Mouse (Mus musculus) gastrocnemius, adult 2 months (tissue): ENCODE data around the gene Med25. TPM values are rescaled to one million over a fixed set of nuclear protein-coding genes. Genes with fewer than 3 reads are reported as not detected.
A peak's percentile ranks its signal among the peaks of the same experiment; 100 is the strongest.

Source experiments
- DNase-seq: peaks from one replicate; pipeline ENCODE4 v3.0.0; 2022
- H3K27ac ChIP-seq: fragments of 200-600 bp; 2 replicates; pipeline ENCODE4 v1.8.1; 2022; ENCODE audit warnings: mild to moderate bottlenecking
- H3K4me3 ChIP-seq: fragments of 200-600 bp; 2 replicates; pipeline ENCODE4 v1.8.1; 2022; ENCODE audit warnings: mild to moderate bottlenecking, moderate library complexity
- CTCF ChIP-seq: fragments of 200-600 bp; IDR thresholded peaks from 2 replicates; pipeline ENCODE4 v1.8.1; 2022; ENCODE audit warnings: antibody characterized with exemption, mild to moderate bottlenecking, moderate library complexity
- intact Hi-C: fragments of 180-260 bp; cut with DNase I; formaldehyde crosslinking; loops from one replicate; pipeline ENCODE4 v1.15.1; 2025
- total RNA-seq, 2 experiments: library from RNA; stranded (reverse); gene quantifications; 2 replicates each; pipeline ENCODE4 v1.2.3; 2021

The Med25 gene
- total RNA-seq, 2 experiments from 2014 or later = 53.1 to 68.5 TPM

DNA sequence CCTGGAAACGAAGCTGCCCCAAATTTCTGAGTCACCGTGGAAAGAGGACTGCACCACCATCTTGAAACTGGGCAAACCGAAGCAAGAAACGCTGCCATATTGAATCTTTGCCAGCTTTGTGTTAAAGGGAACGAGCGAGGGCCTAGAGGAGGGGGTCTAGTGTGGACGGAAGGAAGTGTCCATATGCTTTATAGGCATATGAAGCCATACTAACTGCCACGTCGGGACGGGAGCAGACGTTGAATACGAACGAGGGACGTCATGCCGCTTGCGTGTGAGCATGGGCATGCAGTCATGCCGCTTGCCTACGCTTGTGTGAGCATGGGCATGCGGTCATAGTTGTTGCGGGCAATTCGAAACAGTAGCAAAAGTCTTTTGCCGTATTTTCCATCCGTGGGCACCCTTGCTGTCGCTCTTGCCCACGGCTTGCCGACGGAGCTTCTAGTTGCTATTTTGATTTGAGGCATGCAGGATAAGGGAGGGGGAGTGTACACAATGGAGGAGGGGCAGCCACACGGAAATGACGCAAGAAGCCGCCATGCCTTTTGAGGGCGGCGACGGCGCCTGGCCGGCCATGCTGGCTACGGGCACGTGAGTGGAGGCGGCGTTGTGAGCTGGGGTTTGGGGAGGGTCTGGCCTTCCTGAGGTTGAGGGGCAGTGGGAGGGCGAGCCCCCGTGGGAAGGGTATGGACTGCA lies 42.9 kb downstream of the Med25 start:
- Histone ChIP-seq H3K4me3 (peak overlapping the region; percentile 92), H3K27ac (peak overlapping the region; percentile 97)
- intact Hi-C loops = no loop called here
- DNase-seq = peak; percentile 95
- no peak for TF ChIP-seq CTCF

GRCm38 (mm10) chr7:44848561-44849415 lies 43.7 kb downstream of the Med25 start, which contains the start of the genes Akt1s1 and Tbc1d17:
Gene Akt1s1, plus strand, starts transcription at chr7:44848991.
Gene Tbc1d17, minus strand, starts transcription at chr7:44849079.
- no peak for TF ChIP-seq CTCF
- Histone ChIP-seq H3K4me3 (peak within 1 kb of the TSS; percentile 92), H3K27ac (peak within 1 kb of the TSS; percentile 97)
- peak; percentile 99 for DNase-seq
- intact Hi-C loops = no loop called here

GRCm38 (mm10) chr7:44847772-44848171 lies 44.7 kb downstream of the Med25 start:
- peak overlapping the region; percentile 92 for H3K4me3 ChIP-seq
- DNase-seq = no peak
- no peak for TF ChIP-seq CTCF
- H3K27ac ChIP-seq = peak overlapping the region; percentile 97
- intact Hi-C loops = no loop called here

DNA sequence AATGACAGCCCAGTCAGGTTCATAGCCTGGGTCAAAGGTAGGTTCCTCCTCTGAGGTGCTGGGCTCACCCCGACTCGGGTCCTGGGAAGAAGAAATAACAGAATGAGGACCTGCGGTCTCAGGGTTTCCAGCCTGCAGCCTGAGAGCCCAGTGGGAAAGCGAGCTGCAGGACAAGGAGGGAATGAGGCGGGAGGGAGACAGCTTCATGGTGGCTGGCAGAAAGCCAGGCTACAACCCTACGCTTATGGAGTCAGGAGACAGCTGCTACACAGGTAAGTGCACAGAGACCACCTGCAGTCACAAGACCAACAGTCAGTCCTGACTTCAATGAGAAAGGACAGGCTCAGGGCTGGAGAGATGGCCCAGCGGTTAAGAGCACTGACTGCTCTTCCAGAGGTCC lies 45.7 kb downstream of the Med25 start:
- Histone ChIP-seq H3K27ac (no peak overlapping the region), H3K4me3 (peak overlapping the region; percentile 92; the same call in 1 of the 2 replicates)
- intact Hi-C loops = no loop called here
- TF ChIP-seq CTCF = no peak
- DNase-seq = no peak

- no peak for DNase-seq
- TF ChIP-seq CTCF = no peak
- intact Hi-C loops = no loop called here
- H3K4me3 ChIP-seq = no peak overlapping the region
- H3K27ac ChIP-seq = no peak overlapping the region
Observed at GRCm38 (mm10) chr7:44845006-44845405, 47.5 kb downstream of the Med25 start.

DNA sequence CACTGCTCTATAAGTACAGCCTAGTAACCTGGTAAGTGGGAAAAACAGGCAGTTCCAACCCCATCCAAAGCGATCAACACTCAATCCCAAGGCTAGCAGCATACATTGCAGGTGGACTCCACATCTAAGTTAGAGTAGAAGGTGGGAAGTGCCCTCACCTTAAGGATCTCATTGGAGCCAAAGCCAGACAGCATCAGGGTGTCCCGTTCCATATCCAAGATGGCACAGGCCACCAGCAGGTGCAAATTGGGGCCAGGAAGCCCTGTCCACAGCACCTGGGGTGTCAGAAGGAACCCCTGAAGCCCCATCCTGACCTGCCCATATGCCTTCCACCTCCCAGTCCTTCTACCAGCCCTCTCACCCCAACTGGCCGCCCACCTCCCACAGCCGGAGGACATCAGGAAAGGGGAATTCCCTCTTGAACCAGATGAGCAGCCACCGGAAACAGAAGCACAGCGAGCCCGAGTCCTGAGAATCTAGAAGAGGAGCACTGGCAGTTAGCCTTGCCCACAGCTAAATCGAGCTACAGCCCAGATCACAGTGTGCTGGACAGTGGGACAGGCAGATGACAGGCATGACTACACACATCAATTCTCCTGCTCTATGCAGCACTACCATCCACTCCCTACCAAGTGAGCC lies 50.6 kb downstream of the Med25 start:
- TF ChIP-seq CTCF = no peak
- DNase-seq = peak; percentile 51
- peak overlapping the region; percentile 56 for H3K27ac ChIP-seq
- no peak overlapping the region for H3K4me3 ChIP-seq
- intact Hi-C loops = no loop called here

- no peak overlapping the region for H3K27ac ChIP-seq
- no peak for TF ChIP-seq CTCF
- DNase-seq = no peak
- intact Hi-C loops = no loop called here
- H3K4me3 ChIP-seq = no peak overlapping the region
Observed at GRCm38 (mm10) chr7:44840426-44840825, 52.1 kb downstream of the Med25 start.

- no peak for TF ChIP-seq CTCF
- intact Hi-C loops = no loop called here
- H3K4me3 ChIP-seq = peak overlapping the region; percentile 64
- peak overlapping the region; percentile 58 for H3K27ac ChIP-seq
- DNase-seq = peak; percentile 58
Observed at GRCm38 (mm10) chr7:44839491-44840191, 52.9 kb downstream of the Med25 start.

DNA sequence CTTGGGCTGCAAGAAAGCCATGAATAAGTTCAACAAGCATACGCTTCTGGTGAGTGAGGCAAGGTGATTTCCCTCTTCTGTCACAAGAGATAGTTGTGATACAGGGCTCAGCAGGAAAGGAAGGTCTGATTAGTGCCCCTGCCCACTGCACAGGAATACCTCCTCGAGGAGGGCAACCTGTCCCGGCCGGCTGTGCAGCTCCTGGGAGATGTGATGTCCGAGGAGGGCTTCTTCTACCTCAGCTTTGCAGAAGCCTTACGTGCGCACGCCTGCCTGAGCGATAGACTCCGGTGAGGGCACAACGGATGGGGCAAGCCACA lies 53.4 kb downstream of the Med25 start:
- peak overlapping the region; percentile 64 for H3K4me3 ChIP-seq
- no peak overlapping the region for H3K27ac ChIP-seq
- intact Hi-C loops = no loop called here
- no peak for DNase-seq
- no peak for TF ChIP-seq CTCF

DNA sequence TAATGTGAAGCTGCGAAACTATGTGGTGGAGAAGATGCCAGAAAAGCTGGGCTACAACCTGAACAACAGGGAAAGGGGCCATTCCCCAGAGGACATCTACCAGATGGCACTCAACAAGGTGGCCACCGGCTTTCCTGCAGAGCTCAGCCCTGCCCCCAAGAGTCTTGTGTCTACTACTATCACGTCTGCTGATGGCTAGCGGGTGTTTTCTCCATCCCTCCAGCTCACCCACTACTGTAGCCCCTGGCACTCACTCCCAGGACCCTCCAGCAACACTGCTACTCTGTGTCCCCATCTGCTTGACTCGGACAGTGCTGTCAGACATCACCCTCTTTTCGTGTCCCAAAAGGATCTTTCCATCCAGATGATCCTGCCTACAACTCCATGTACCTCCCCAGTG lies 54.4 kb downstream of the Med25 start:
- no peak for DNase-seq
- TF ChIP-seq CTCF = no peak
- Histone ChIP-seq H3K27ac (no peak overlapping the region), H3K4me3 (no peak overlapping the region)
- intact Hi-C loops = no loop called here

GRCm38 (mm10) chr7:44836423-44837053 lies 56.0 kb downstream of the Med25 start:
- Histone ChIP-seq H3K27ac (peak overlapping the region; percentile 86), H3K4me3 (peak overlapping the region; percentile 30)
- intact Hi-C loops = no loop called here
- TF ChIP-seq CTCF = no peak
- peak; percentile 88 for DNase-seq

DNA sequence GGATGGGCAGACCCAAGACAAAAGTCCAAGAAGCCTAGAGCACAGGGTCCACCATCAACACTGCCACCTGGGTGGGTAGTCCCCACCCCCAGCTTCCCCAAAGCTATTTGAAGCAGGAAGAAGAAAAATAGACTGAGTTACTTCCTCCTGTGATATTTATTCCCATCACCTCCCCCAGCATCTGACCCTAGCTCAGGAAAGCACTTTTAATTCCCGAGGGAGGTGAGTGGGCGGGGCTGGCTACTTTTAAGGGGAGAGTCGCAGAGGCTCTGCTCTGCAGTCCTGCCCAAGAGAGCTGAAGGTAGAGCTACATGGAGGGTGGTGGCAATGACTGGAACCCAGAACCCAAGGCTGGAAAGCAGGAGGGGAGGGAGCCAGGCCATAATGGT lies 56.5 kb downstream of the Med25 start:
- no peak for TF ChIP-seq CTCF
- intact Hi-C loops = no loop called here
- no peak for DNase-seq
- H3K27ac ChIP-seq = peak overlapping the region; percentile 86
- peak overlapping the region; percentile 24 for H3K4me3 ChIP-seq
